In the genomic region with DNA sequence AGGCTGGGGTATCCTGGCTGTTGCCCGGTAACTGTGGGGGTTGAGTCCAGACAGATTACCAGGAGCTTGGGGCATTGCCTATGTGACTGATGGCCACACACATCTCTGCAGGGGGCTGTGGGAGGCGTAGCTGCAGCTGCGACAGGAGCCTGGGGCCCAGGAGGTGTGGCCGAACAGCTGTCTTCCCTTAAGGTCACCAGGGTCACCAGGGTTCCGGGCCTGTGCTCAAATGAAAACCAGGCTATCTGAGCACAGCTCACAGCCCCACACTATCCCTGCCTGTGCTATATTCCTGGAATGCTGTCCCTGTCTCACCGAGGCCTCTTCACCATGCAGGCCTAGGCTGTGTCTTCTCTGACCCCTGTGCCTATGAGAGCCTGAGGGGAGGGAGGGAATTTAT, we compare ENCODE assay signal across 14 mouse cellular contexts. TPM values are rescaled to one million over a fixed set of nuclear protein-coding genes. Genes with fewer than 3 reads are reported as not detected.
DNase-seq lines count a peak whose midpoint lies in the region; ATAC-seq and TF ChIP-seq lines count a peak whose summit lies in the region.
"Had no signal": no experiment of that assay in that cellular context is flagged by ENCODE, and none has a peak within 500 bp of the region (broad histone marks: within the 10 kb centered on the region; RNA-seq: fewer than 3 reads in every experiment).

No protein-coding gene starts in this region.

- ATAC-seq in hindbrain, embryonic 12.5 days (ENCODE audit: low FRiP score), result no peak
- no peak for ATAC-seq in forebrain, embryonic 15.5 days (replicated peaks)

- H3K36me3 ChIP-seq in hindbrain, embryonic 10.5 days, result no peaks in the 10 kb centered on the region
- no peaks in the 10 kb centered on the region for H3K36me3 ChIP-seq in hindbrain, embryonic 12.5 days
- H3K36me3 ChIP-seq in ES-E14 (ENCODE audit: control insufficient read depth, insufficient read depth, low read length, poor library complexity, severe bottlenecking) (no peaks in the 10 kb centered on the region), myocyte (ENCODE audit: control insufficient read depth, insufficient read depth) (no peaks in the 10 kb centered on the region)
- H3K36me3 ChIP-seq in forebrain, embryonic 15.5 days, result no peaks in the 10 kb centered on the region
- H3K36me3 ChIP-seq: heart, embryonic 13.5 days; limb, embryonic 13.5 days had no signal

- in situ Hi-C loops in ES-E14 (cut with MboI; ENCODE audit: low sequenced_read_pairs in 2 of 2, unreplicated experiment in 2 of 2), result no loop called here

- H3K27me3 ChIP-seq in hindbrain, embryonic 10.5 days (ENCODE audit: insufficient read depth, poor library complexity, severe bottlenecking), result no peaks in the 10 kb centered on the region
- no peaks in the 10 kb centered on the region for H3K27me3 ChIP-seq in hindbrain, embryonic 12.5 days
- no peaks in the 10 kb centered on the region for H3K27me3 ChIP-seq in myocyte (ENCODE audit: control insufficient read depth, insufficient read depth, insufficient read length)
- no peaks in the 10 kb centered on the region for H3K27me3 ChIP-seq in forebrain, embryonic 15.5 days
- H3K27me3 ChIP-seq: heart, embryonic 13.5 days; limb, embryonic 13.5 days had no signal

- DNase-seq in hindbrain, embryonic 10.5 days (ENCODE audit: low spot score), result peak; percentile 76
- DNase-seq in ES-E14 (ENCODE audit: low read depth, low spot score), result no peak
- DNase-seq in embryo, embryonic 11 days, result peak; percentile 78
- no peak for DNase-seq in thymus, postnatal 14 days
- no peak for DNase-seq in spleen, postnatal 4 days (ENCODE audit: low spot score in 2 of 2)
- DNase-seq: adrenal gland, adult 2 months; cerebellum, postnatal 14 days; lung, postnatal 10 days; midbrain, embryonic 14.5 days had no signal

- H3K4me1 ChIP-seq in hindbrain, embryonic 10.5 days (replicated peaks), result peaks cover 50% of the 10 kb centered on the region
- H3K4me1 ChIP-seq in hindbrain, embryonic 12.5 days, result peaks cover 25% of the 10 kb centered on the region
- H3K4me1 ChIP-seq in ES-E14 (ENCODE audit: control insufficient read depth in 2 of 2, insufficient read depth in 2 of 2, low read length in 2 of 2, poor library complexity in 1 of 2), result peaks cover 2 to 29% of the 10 kb centered on the region in 2 experiments; a peak in 2 of 4 replicates
- peaks cover 10% of the 10 kb centered on the region for H3K4me1 ChIP-seq in forebrain, embryonic 15.5 days

- H3K27ac ChIP-seq in hindbrain, embryonic 10.5 days, result peak overlapping the region; percentile 78
- H3K27ac ChIP-seq in hindbrain, embryonic 12.5 days, result no peak overlapping the region
- H3K27ac ChIP-seq in ES-E14 (ENCODE audit: insufficient read depth, low read depth, low read length, poor library complexity, severe bottlenecking), result peak overlapping the region; percentile 10; the same call in 1 of the 2 replicates
- H3K27ac ChIP-seq in forebrain, embryonic 15.5 days (replicated peaks), result no peak overlapping the region
- H3K27ac ChIP-seq: heart, embryonic 13.5 days; limb, embryonic 13.5 days had no signal

- TF ChIP-seq POLR2A in myocyte (IDR thresholded peaks at IDR 0.05; ENCODE audit: insufficient read length, low read depth), result no peak

- no peak overlapping the region for H3ac ChIP-seq in myocyte (ENCODE audit: control insufficient read depth, insufficient read length)

- no peaks in the 10 kb centered on the region for H3K79me2 ChIP-seq in myocyte (ENCODE audit: control insufficient read depth, insufficient read depth)

- WGBS in hindbrain, embryonic 10.5 days, result 2% methylated on average over 6 of the region's 6 CpGs
- 7% methylated on average over 6 of the region's 6 CpGs for WGBS in hindbrain, embryonic 12.5 days
- WGBS in forebrain, embryonic 15.5 days, result 7% methylated on average over 6 of the region's 6 CpGs

- H3K4me2 ChIP-seq in hindbrain, embryonic 12.5 days (replicated peaks), result no peak overlapping the region
- H3K4me2 ChIP-seq in myocyte (ENCODE audit: low read depth), result no peak overlapping the region
- no peak overlapping the region for H3K4me2 ChIP-seq in forebrain, embryonic 15.5 days (replicated peaks)
- H3K4me2 ChIP-seq: heart, embryonic 13.5 days; limb, embryonic 13.5 days had no signal

- H3K9me3 ChIP-seq in hindbrain, embryonic 10.5 days, result no peaks in the 10 kb centered on the region
- H3K9me3 ChIP-seq in hindbrain, embryonic 12.5 days (replicated peaks), result no peaks in the 10 kb centered on the region
- H3K9me3 ChIP-seq in ES-E14 (ENCODE audit: control insufficient read depth, insufficient read depth, low read depth, low read length), result no peaks in the 10 kb centered on the region
- no peaks in the 10 kb centered on the region for H3K9me3 ChIP-seq in forebrain, embryonic 15.5 days
- H3K9me3 ChIP-seq: heart, embryonic 13.5 days; limb, embryonic 13.5 days had no signal

- H3K9ac ChIP-seq in hindbrain, embryonic 12.5 days, result no peak overlapping the region
- H3K9ac ChIP-seq in ES-E14 (ENCODE audit: insufficient read depth, low read depth, low read length, poor library complexity, severe bottlenecking), result no peak overlapping the region; the same call in 1 of the 2 replicates
- no peak overlapping the region for H3K9ac ChIP-seq in forebrain, embryonic 15.5 days (replicated peaks)
- H3K9ac ChIP-seq: heart, embryonic 13.5 days; limb, embryonic 13.5 days had no signal

- H3K4me3 ChIP-seq in hindbrain, embryonic 10.5 days, result peak overlapping the region; percentile 18; the same call in 1 of the 2 replicates
- H3K4me3 ChIP-seq in hindbrain, embryonic 12.5 days, result no peak overlapping the region
- H3K4me3 ChIP-seq in ES-E14 (ENCODE audit: insufficient read depth in 1 of 2, low read depth in 1 of 2, low read length in 2 of 2, poor library complexity in 1 of 2, severe bottlenecking in 1 of 2) (peak overlapping the region; percentile 6 to 43; a peak in 1 of 4 replicates), myocyte (no peak overlapping the region)
- no peak overlapping the region for H3K4me3 ChIP-seq in forebrain, embryonic 15.5 days
- H3K4me3 ChIP-seq: heart, embryonic 13.5 days; limb, embryonic 13.5 days had no signal

TF ChIP-seq in ES-E14, 5 proteins besides CTCF, POLR2A, EP300 and RAD21:
- TF ChIP-seq ZC3H11A (IDR thresholded peaks at IDR 0.05; ENCODE audit: borderline replicate concordance, low read depth, low read length), result no peak
- TF ChIP-seq ZNF384 (IDR thresholded peaks at IDR 0.05; ENCODE audit: low read depth, low read length), result no peak
- no peak for TF ChIP-seq CHD2 (IDR thresholded peaks at IDR 0.05; ENCODE audit: low read depth, low read length)
- no peak for TF ChIP-seq MAFK (IDR thresholded peaks at IDR 0.05; ENCODE audit: insufficient read depth, low read depth, low read length)
- no peak for TF ChIP-seq HCFC1 (IDR thresholded peaks at IDR 0.05; ENCODE audit: borderline replicate concordance, insufficient read depth, low read length)

TF ChIP-seq in myocyte, 11 proteins besides CTCF, POLR2A, EP300 and RAD21 (continues in another document):
- TF ChIP-seq TCF3 (IDR thresholded peaks at IDR 0.05; ENCODE audit: insufficient read length, low read depth), result no peak
- no peak for TF ChIP-seq TCF12 (IDR thresholded peaks at IDR 0.05; ENCODE audit: insufficient read depth, poor library complexity, severe bottlenecking)
- no peak for TF ChIP-seq E2F4 (IDR thresholded peaks at IDR 0.05; ENCODE audit: insufficient read depth)
- TF ChIP-seq SRF (IDR thresholded peaks at IDR 0.05; ENCODE audit: control insufficient read depth, insufficient read length, low read depth), result no peak
- peak in 2 of 3 experiments; percentile 53 to 55 for TF ChIP-seq MYOG (IDR thresholded peaks at IDR 0.05; ENCODE audit: control insufficient read depth in 1 of 3, insufficient read depth in 1 of 3, insufficient read length in 2 of 3, low read depth in 2 of 3)
- no peak for TF ChIP-seq USF1 (IDR thresholded peaks at IDR 0.05; ENCODE audit: low read depth)
- TF ChIP-seq POLR2AphosphoS2 (IDR thresholded peaks at IDR 0.05; ENCODE audit: insufficient read length, low read depth), result no peak
- no peak for TF ChIP-seq MAX (IDR thresholded peaks at IDR 0.05; ENCODE audit: low read depth)
- TF ChIP-seq MYOD1 (IDR thresholded peaks at IDR 0.05; ENCODE audit: control insufficient read depth in 1 of 3, insufficient read length in 2 of 3, low read depth in 2 of 3), result peak in 1 of 3 experiments; percentile 64

RNA-seq across cellular contexts. Expression of a gene that starts 4.1 kb away (rescaled TPM):
- polyA plus RNA-seq in hindbrain, embryonic 10.5 days (2016; fragmentation: Nextera tagmentation; extraction: Ambion mirVana), result 0.06 TPM in 1 of 2 replicates, not detected in the other
- 0.07 TPM in 1 of 2 replicates, not detected in the other for polyA plus RNA-seq in hindbrain, embryonic 12.5 days (2016; fragmentation: Nextera tagmentation; extraction: Ambion mirVana)
- total RNA-seq in ES-E14 (2012; rRNA removed), result 0.62 and 0.95 TPM in 2 replicates
- 0.02 TPM for polyA plus RNA-seq in myocyte (2012; fragmentation: generic; extraction: Trizol)
- polyA plus RNA-seq in forebrain, embryonic 15.5 days (2015; fragmentation: Nextera tagmentation; extraction: Ambion mirVana), result 0.05 TPM in 1 of 2 replicates, not detected in the other

RNA-seq across cellular contexts. Expression of a gene that starts 9.7 kb away (rescaled TPM):
- polyA plus RNA-seq in hindbrain, embryonic 10.5 days (2016; fragmentation: Nextera tagmentation; extraction: Ambion mirVana), result 1.5 and 2.1 TPM in 2 replicates
- polyA plus RNA-seq in hindbrain, embryonic 12.5 days (2016; fragmentation: Nextera tagmentation; extraction: Ambion mirVana), result 2.4 and 3.5 TPM in 2 replicates
- 4.6 and 5.0 TPM in 2 replicates for total RNA-seq in ES-E14 (2012; rRNA removed)
- 1.2 TPM for polyA plus RNA-seq in myocyte (2012; fragmentation: generic; extraction: Trizol)
- polyA plus RNA-seq in forebrain, embryonic 15.5 days (2015; fragmentation: Nextera tagmentation; extraction: Ambion mirVana), result 2.1 and 2.2 TPM in 2 replicates

RNA-seq across cellular contexts. Expression of a gene that starts 18.5 kb away (rescaled TPM):
- 166 and 190 TPM in 2 replicates for polyA plus RNA-seq in hindbrain, embryonic 10.5 days (2016; fragmentation: Nextera tagmentation; extraction: Ambion mirVana)
- 157 and 169 TPM in 2 replicates for polyA plus RNA-seq in hindbrain, embryonic 12.5 days (2016; fragmentation: Nextera tagmentation; extraction: Ambion mirVana)
- total RNA-seq in ES-E14 (2012; rRNA removed), result 40.0 and 57.0 TPM in 2 replicates
- 89.0 TPM for polyA plus RNA-seq in myocyte (2012; fragmentation: generic; extraction: Trizol)
- polyA plus RNA-seq in forebrain, embryonic 15.5 days (2015; fragmentation: Nextera tagmentation; extraction: Ambion mirVana), result 129 and 140 TPM in 2 replicates

RNA-seq across cellular contexts. Expression of a gene that starts 32.4 kb away (rescaled TPM):
- polyA plus RNA-seq in hindbrain, embryonic 10.5 days (2016; fragmentation: Nextera tagmentation; extraction: Ambion mirVana), result 153 and 166 TPM in 2 replicates
- 154 and 158 TPM in 2 replicates for polyA plus RNA-seq in hindbrain, embryonic 12.5 days (2016; fragmentation: Nextera tagmentation; extraction: Ambion mirVana)
- 80.6 and 89.2 TPM in 2 replicates for total RNA-seq in ES-E14 (2012; rRNA removed)
- polyA plus RNA-seq in myocyte (2012; fragmentation: generic; extraction: Trizol), result 134 TPM
- polyA plus RNA-seq in forebrain, embryonic 15.5 days (2015; fragmentation: Nextera tagmentation; extraction: Ambion mirVana), result 186 and 200 TPM in 2 replicates

RNA-seq across cellular contexts. Expression of a gene that starts 32.8 kb away (rescaled TPM):
- not detected in 2 replicates for polyA plus RNA-seq in hindbrain, embryonic 10.5 days (2016; fragmentation: Nextera tagmentation; extraction: Ambion mirVana)
- not detected in 2 replicates for polyA plus RNA-seq in hindbrain, embryonic 12.5 days (2016; fragmentation: Nextera tagmentation; extraction: Ambion mirVana)
- total RNA-seq in ES-E14 (2012; rRNA removed), result not detected in 2 replicates
- not detected for polyA plus RNA-seq in myocyte (2012; fragmentation: generic; extraction: Trizol)
- polyA plus RNA-seq in forebrain, embryonic 15.5 days (2015; fragmentation: Nextera tagmentation; extraction: Ambion mirVana), result not detected in 2 replicates
- polyA plus RNA-seq: heart, embryonic 13.5 days; limb, embryonic 13.5 days; midbrain, embryonic 14.5 days had no signal

Comparison
In these comparisons a context has a peak if more than half of its experiments do, and no peak if none do; other contexts are left out.
1. H3K27ac ChIP-seq: peak in hindbrain, embryonic 10.5 days (single experiment) and ES-E14 (single experiment); none in hindbrain, embryonic 12.5 days (single experiment) and forebrain, embryonic 15.5 days (single experiment).
2. H3K4me3 ChIP-seq: peak in hindbrain, embryonic 10.5 days (single experiment) and ES-E14 (2 of 2); none in hindbrain, embryonic 12.5 days (single experiment), myocyte (single experiment) and forebrain, embryonic 15.5 days (single experiment).
3. DNase-seq: peak in hindbrain, embryonic 10.5 days (single experiment) and embryo, embryonic 11 days (single experiment); none in ES-E14 (single experiment), thymus, postnatal 14 days (single experiment) and spleen, postnatal 4 days (0 of 2).